ENCODE assay signal across 14 mouse cellular contexts in the genomic region with DNA sequence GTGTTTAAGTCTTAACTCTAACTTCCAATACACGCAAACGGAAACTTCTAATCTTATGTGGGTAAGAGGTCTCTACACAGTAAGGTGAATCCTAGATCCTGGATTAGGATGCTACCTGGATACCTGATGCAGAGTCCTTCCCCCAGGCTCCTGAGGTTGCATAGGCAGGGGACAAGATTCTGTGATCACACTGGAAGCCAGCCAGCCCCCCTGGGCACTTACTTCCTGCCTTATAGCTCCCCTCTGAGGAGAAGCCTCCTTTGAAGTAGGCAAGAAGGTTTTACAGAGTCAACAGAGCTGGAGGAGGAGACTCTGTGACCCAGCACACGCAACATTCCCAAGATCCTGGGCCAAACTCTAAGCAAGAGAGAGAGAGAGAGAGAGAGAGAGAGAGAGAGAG.
DNase-seq lines count a peak whose midpoint lies in the region; ATAC-seq and TF ChIP-seq lines count a peak whose summit lies in the region.
"Had no signal": no experiment of that assay in that cellular context is flagged by ENCODE, and none has a peak within 500 bp of the region (broad histone marks: within the 10 kb centered on the region; RNA-seq: fewer than 3 reads in every experiment).

No protein-coding gene starts in this region.

- no peak for TF ChIP-seq CTCF in stomach, postnatal 0 days (IDR thresholded peaks at IDR 0.05; ENCODE audit: low read depth)

- TF ChIP-seq EP300 in stomach, postnatal 0 days (optimal IDR thresholded peaks at IDR 0.05) = no peak

- no peak for DNase-seq in hindbrain, embryonic 11.5 days (ENCODE audit: low spot score)
- DNase-seq in stomach, postnatal 0 days (ENCODE audit: low spot score) = no peak
- peak; percentile 22 to 42 for DNase-seq in thymus, adult 18-20 months
- no peak for DNase-seq in kidney, postnatal 10 days
- DNase-seq: cerebellum, adult 18-20 months; gastrocnemius, postnatal 14 days; kidney, adult 18-20 months; layer of hippocampus, postnatal 36 days had no signal

- no peak overlapping the region for H3K9ac ChIP-seq in hindbrain, embryonic 12.5 days
- no peak overlapping the region for H3K9ac ChIP-seq in hindbrain, embryonic 11.5 days (ENCODE audit: low read depth, low read length)
- H3K9ac ChIP-seq in stomach, embryonic 15.5 days = no peak overlapping the region
- H3K9ac ChIP-seq in stomach, postnatal 0 days (ENCODE audit: low read length) = no peak overlapping the region
- H3K9ac ChIP-seq: midbrain, embryonic 12.5 days had no signal

- 86% methylated on average over 3 of the region's 3 CpGs for WGBS in hindbrain, embryonic 12.5 days
- WGBS in hindbrain, embryonic 11.5 days = 87% methylated on average over 3 of the region's 3 CpGs
- WGBS in stomach, embryonic 15.5 days = 65% methylated on average over 3 of the region's 3 CpGs
- WGBS in stomach, postnatal 0 days = 67% methylated on average over 3 of the region's 3 CpGs

- no peak overlapping the region for H3K4me2 ChIP-seq in hindbrain, embryonic 12.5 days (replicated peaks)
- no peak overlapping the region for H3K4me2 ChIP-seq in hindbrain, embryonic 11.5 days (replicated peaks; ENCODE audit: low read depth, low read length)
- H3K4me2 ChIP-seq in stomach, embryonic 15.5 days = no peak overlapping the region
- no peak overlapping the region for H3K4me2 ChIP-seq in stomach, postnatal 0 days (replicated peaks; ENCODE audit: low read depth)
- H3K4me2 ChIP-seq: midbrain, embryonic 12.5 days had no signal

- no peaks in the 10 kb centered on the region; the same call in 1 of the 2 replicates for H3K4me1 ChIP-seq in hindbrain, embryonic 12.5 days
- no peaks in the 10 kb centered on the region for H3K4me1 ChIP-seq in hindbrain, embryonic 11.5 days (replicated peaks; ENCODE audit: control insufficient read depth, insufficient read depth, low read length)
- H3K4me1 ChIP-seq in stomach, embryonic 15.5 days = no peaks in the 10 kb centered on the region
- H3K4me1 ChIP-seq in stomach, postnatal 0 days (replicated peaks; ENCODE audit: control insufficient read depth, insufficient read depth) = no peaks in the 10 kb centered on the region
- H3K4me1 ChIP-seq: midbrain, embryonic 12.5 days had no signal

- no peak for ATAC-seq in hindbrain, embryonic 12.5 days (ENCODE audit: low FRiP score)
- ATAC-seq in hindbrain, embryonic 11.5 days (ENCODE audit: low FRiP score) = no peak
- ATAC-seq in stomach, embryonic 15.5 days (ENCODE audit: insufficient read depth, low FRiP score, low read depth) = no peak
- ATAC-seq in stomach, postnatal 0 days (ENCODE audit: low FRiP score, low TSS enrichment) = no peak
- ATAC-seq in granulocyte monocyte progenitor cell, adult 5-6 weeks (replicated peaks; ENCODE audit: poor library complexity, severe bottlenecking) = no peak
- ATAC-seq: Patski had no signal

- no peaks in the 10 kb centered on the region for H3K27me3 ChIP-seq in hindbrain, embryonic 12.5 days
- no peaks in the 10 kb centered on the region for H3K27me3 ChIP-seq in hindbrain, embryonic 11.5 days (ENCODE audit: control insufficient read depth, insufficient read depth, low read length)
- no peaks in the 10 kb centered on the region for H3K27me3 ChIP-seq in stomach, embryonic 15.5 days (replicated peaks)
- no peaks in the 10 kb centered on the region for H3K27me3 ChIP-seq in stomach, postnatal 0 days (ENCODE audit: control insufficient read depth, insufficient read depth, low read length)
- H3K27me3 ChIP-seq: midbrain, embryonic 12.5 days; Patski had no signal

- H3K4me3 ChIP-seq in hindbrain, embryonic 12.5 days = no peak overlapping the region
- H3K4me3 ChIP-seq in hindbrain, embryonic 11.5 days (ENCODE audit: low read depth, low read length) = no peak overlapping the region
- H3K4me3 ChIP-seq in stomach, embryonic 15.5 days (replicated peaks) = no peak overlapping the region
- H3K4me3 ChIP-seq in stomach, postnatal 0 days (ENCODE audit: low read depth, low read length) = no peak overlapping the region
- H3K4me3 ChIP-seq: midbrain, embryonic 12.5 days; myocyte had no signal

- no peaks in the 10 kb centered on the region for H3K36me3 ChIP-seq in hindbrain, embryonic 12.5 days
- H3K36me3 ChIP-seq in hindbrain, embryonic 11.5 days (ENCODE audit: control insufficient read depth, insufficient read depth, low read length) = no peaks in the 10 kb centered on the region
- H3K36me3 ChIP-seq in stomach, embryonic 15.5 days = no peaks in the 10 kb centered on the region
- no peaks in the 10 kb centered on the region for H3K36me3 ChIP-seq in stomach, postnatal 0 days (ENCODE audit: control insufficient read depth, insufficient read depth, low read length)

- no peaks in the 10 kb centered on the region for H3K9me3 ChIP-seq in hindbrain, embryonic 12.5 days (replicated peaks)
- H3K9me3 ChIP-seq in hindbrain, embryonic 11.5 days (ENCODE audit: control insufficient read depth, low read length) = no peaks in the 10 kb centered on the region
- no peaks in the 10 kb centered on the region for H3K9me3 ChIP-seq in stomach, embryonic 15.5 days
- H3K9me3 ChIP-seq in stomach, postnatal 0 days (ENCODE audit: control insufficient read depth, low read length) = no peaks in the 10 kb centered on the region
- H3K9me3 ChIP-seq: midbrain, embryonic 12.5 days had no signal

- peak overlapping the region; percentile 4; the same call in 1 of the 2 replicates for H3K27ac ChIP-seq in hindbrain, embryonic 12.5 days
- no peak overlapping the region for H3K27ac ChIP-seq in hindbrain, embryonic 11.5 days (ENCODE audit: low read depth, low read length)
- H3K27ac ChIP-seq in stomach, embryonic 15.5 days = peak overlapping the region; percentile 16; the same call in 1 of the 2 replicates
- H3K27ac ChIP-seq in stomach, postnatal 0 days (replicated peaks) = no peak overlapping the region

Comparison
In these comparisons a context has a peak if more than half of its experiments do, and no peak if none do; other contexts are left out.
1. H3K27ac ChIP-seq: peak in hindbrain, embryonic 12.5 days (single experiment) and stomach, embryonic 15.5 days (single experiment); none in hindbrain, embryonic 11.5 days (single experiment) and stomach, postnatal 0 days (single experiment).
2. DNase-seq: peak in thymus, adult 18-20 months (2 of 2); none in hindbrain, embryonic 11.5 days (single experiment), stomach, postnatal 0 days (single experiment) and kidney, postnatal 10 days (single experiment).